Mouse (Mus musculus) liver, postnatal 0 days (tissue): ENCODE data around the gene Nos2.

Experiments
- CTCF ChIP-seq: sonication (generic); IDR thresholded peaks from 2 replicates; pipeline ENCODE4 v1.5.1; 2016; ENCODE audit warnings: antibody characterized with exemption, low read depth
- EP300 ChIP-seq: IDR thresholded peaks from 2 replicates; pipeline ENCODE4 v1.6.1; 2016; ENCODE audit warnings: antibody characterized with exemption, low read depth, mild to moderate bottlenecking

DNA sequence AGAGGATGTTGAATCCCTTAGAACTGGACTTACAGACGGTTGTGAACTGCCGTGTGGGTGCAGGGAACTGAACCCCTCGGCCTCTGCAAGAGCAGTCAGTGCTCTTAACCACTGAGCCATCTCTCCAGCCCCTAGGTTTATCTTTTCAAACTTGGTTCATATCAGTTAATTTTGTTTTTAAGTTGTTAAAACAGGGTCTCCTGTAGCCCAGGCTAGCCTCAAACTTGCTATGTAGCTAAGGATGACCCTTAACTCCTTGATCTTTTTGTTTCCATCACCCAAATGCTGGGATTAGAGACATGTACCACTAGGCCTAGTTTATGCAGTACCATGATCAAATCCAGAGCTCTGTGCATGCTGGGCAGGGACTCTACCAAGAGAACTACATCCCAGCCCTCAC, 51.2 kb downstream of the Nos2 start:
- TF ChIP-seq CTCF (no peak), EP300 (no peak)
